Mouse (Mus musculus): ENCODE results near the gene Prune1. TPM values are rescaled to one million over a fixed set of nuclear protein-coding genes. Genes with fewer than 3 reads are reported as not detected.

The Prune1 gene
- polyA plus RNA-seq, 1 experiment from 2014 or later, result 20.3 TPM

- Histone ChIP-seq H3K9me3 (replicated peaks; ENCODE audit: low read length) (no peaks in the 10 kb centered on the region), H3K4me2 (ENCODE audit: low read length) (no peak overlapping the region)
- DNase-seq (ENCODE audit: low spot score), result peak; percentile 27
Measured at GRCm38 (mm10) chr3:95232771-95233170, 49.1 kb downstream of the Prune1 start.

GRCm38 (mm10) chr3:95231298-95232221, 50.3 kb downstream of the Prune1 start, which contains the start of gene Mllt11:
TSS of gene Mllt11 (minus strand) at chr3:95232171.
- peak within 1 kb of the TSS; percentile 93 for H3K4me2 ChIP-seq (ENCODE audit: low read length)
- peak within 1 kb of the TSS; percentile 98; the same call in 1 of the 2 replicates for H3K4me3 ChIP-seq (replicated peaks; ENCODE audit: low read depth, low read length)
- no peaks in the 10 kb centered on the region for H3K27me3 ChIP-seq (ENCODE audit: insufficient read depth, low read length)
- DNase-seq (ENCODE audit: low spot score) (no peak), ATAC-seq (replicated peaks; ENCODE audit: low FRiP score, low read depth) (no peak)
- peak within 1 kb of the TSS; percentile 97 for H3K27ac ChIP-seq
- H3K4me1 ChIP-seq (replicated peaks; ENCODE audit: insufficient read depth, low read length), result peaks cover 22% of the 10 kb centered on the region
- peak within 1 kb of the TSS; percentile 96 for H3K9ac ChIP-seq (ENCODE audit: low read depth, low read length)
- no peak for TF ChIP-seq CTCF (IDR thresholded peaks at IDR 0.05; ENCODE audit: low read depth)
- peaks cover 40% of the 10 kb centered on the region for H3K36me3 ChIP-seq (ENCODE audit: insufficient read depth, low read length)
- WGBS, result 46% methylated on average over 13 of the region's 13 CpGs
- H3K9me3 ChIP-seq (replicated peaks; ENCODE audit: low read length), result no peaks in the 10 kb centered on the region

More at GRCm38 (mm10) chr3:95232771-95233170, 49.1 kb downstream of the Prune1 start:
- Histone ChIP-seq H3K36me3 (ENCODE audit: insufficient read depth, low read length) (peaks cover 41% of the 10 kb centered on the region), H3K4me1 (replicated peaks; ENCODE audit: insufficient read depth, low read length) (peaks cover 16% of the 10 kb centered on the region; the same call in 1 of the 2 replicates), H3K27me3 (ENCODE audit: insufficient read depth, low read length) (no peaks in the 10 kb centered on the region), H3K4me3 (replicated peaks; ENCODE audit: low read depth, low read length) (no peak overlapping the region), H3K27ac (peak overlapping the region; percentile 97), H3K9ac (ENCODE audit: low read depth, low read length) (no peak overlapping the region)
- 0 out of 2 replicates have a peak, but pooled peaks have one; percentile 21 for ATAC-seq (replicated peaks; ENCODE audit: low FRiP score, low read depth)
- WGBS, result 76% methylated on average over 7 of the region's 7 CpGs
- TF ChIP-seq CTCF (IDR thresholded peaks at IDR 0.05; ENCODE audit: low read depth), result no peak

GRCm38 (mm10) chr3:95230495-95231297, 51.2 kb downstream of the Prune1 start:
- DNase-seq (ENCODE audit: low spot score) (peak; percentile 62), ATAC-seq (replicated peaks; ENCODE audit: low FRiP score, low read depth) (no peak)
- TF ChIP-seq CTCF (IDR thresholded peaks at IDR 0.05; ENCODE audit: low read depth), result no peak

GRCm38 (mm10) chr3:95229781-95230494, 51.9 kb downstream of the Prune1 start:
- Histone ChIP-seq H3K9me3 (replicated peaks; ENCODE audit: low read length) (no peaks in the 10 kb centered on the region), H3K4me1 (replicated peaks; ENCODE audit: insufficient read depth, low read length) (peaks cover 22% of the 10 kb centered on the region), H3K9ac (ENCODE audit: low read depth, low read length) (peak overlapping the region; percentile 96), H3K4me3 (replicated peaks; ENCODE audit: low read depth, low read length) (peak overlapping the region; percentile 98), H3K27ac (peak overlapping the region; percentile 97), H3K4me2 (ENCODE audit: low read length) (peak overlapping the region; percentile 93), H3K36me3 (ENCODE audit: insufficient read depth, low read length) (peaks cover 28% of the 10 kb centered on the region), H3K27me3 (ENCODE audit: insufficient read depth, low read length) (no peaks in the 10 kb centered on the region)
- WGBS, result 4% methylated on average over 13 of the region's 13 CpGs
- ATAC-seq (replicated peaks; ENCODE audit: low FRiP score, low read depth) (peak; percentile 48), DNase-seq (ENCODE audit: low spot score) (peak; percentile 80)
- TF ChIP-seq CTCF (IDR thresholded peaks at IDR 0.05; ENCODE audit: low read depth), result no peak

More at GRCm38 (mm10) chr3:95230495-95231297, 51.2 kb downstream of the Prune1 start:
- H3K4me2 ChIP-seq (ENCODE audit: low read length), result peak overlapping the region; percentile 93
- H3K27me3 ChIP-seq (ENCODE audit: insufficient read depth, low read length), result no peaks in the 10 kb centered on the region
- peak overlapping the region; percentile 98 for H3K4me3 ChIP-seq (replicated peaks; ENCODE audit: low read depth, low read length)
- peak overlapping the region; percentile 97 for H3K27ac ChIP-seq
- WGBS, result 29% methylated on average over 8 of the region's 8 CpGs
- H3K4me1 ChIP-seq (replicated peaks; ENCODE audit: insufficient read depth, low read length), result peaks cover 22% of the 10 kb centered on the region
- no peaks in the 10 kb centered on the region for H3K9me3 ChIP-seq (replicated peaks; ENCODE audit: low read length)
- peak overlapping the region; percentile 96; the same call in 1 of the 2 replicates for H3K9ac ChIP-seq (ENCODE audit: low read depth, low read length)
- H3K36me3 ChIP-seq (ENCODE audit: insufficient read depth, low read length), result peaks cover 35% of the 10 kb centered on the region

GRCm38 (mm10) chr3:95228894-95229780, 52.7 kb downstream of the Prune1 start:
- peak; percentile 63 for DNase-seq (ENCODE audit: low spot score)
- Histone ChIP-seq H3K36me3 (ENCODE audit: insufficient read depth, low read length) (peaks cover 21% of the 10 kb centered on the region), H3K4me3 (replicated peaks; ENCODE audit: low read depth, low read length) (peak overlapping the region; percentile 98), H3K4me2 (ENCODE audit: low read length) (peak overlapping the region; percentile 93), H3K9me3 (replicated peaks; ENCODE audit: low read length) (no peaks in the 10 kb centered on the region), H3K4me1 (replicated peaks; ENCODE audit: insufficient read depth, low read length) (peaks cover 22% of the 10 kb centered on the region), H3K9ac (ENCODE audit: low read depth, low read length) (peak overlapping the region; percentile 96), H3K27ac (peak overlapping the region; percentile 97), H3K27me3 (ENCODE audit: insufficient read depth, low read length) (no peaks in the 10 kb centered on the region)
- no peak for TF ChIP-seq CTCF (IDR thresholded peaks at IDR 0.05; ENCODE audit: low read depth)
- under 1% methylated on average over 43 of the region's 43 CpGs for WGBS
- ATAC-seq (replicated peaks; ENCODE audit: low FRiP score, low read depth), result no peak; the same call in 1 of the 2 replicates

Measured in kidney, postnatal 0 days (tissue).